Mouse (Mus musculus): Measurements from ENCODE around the gene Gm21897. TPM values are rescaled to one million over a fixed set of nuclear protein-coding genes. Genes with fewer than 3 reads are reported as not detected.
"Not testable (repeated sequence)": the region's sequence is repeated elsewhere in the genome, so short reads cannot be mapped to it uniquely, and the experiment has no call there.

Gene Gm21897
- polyA plus RNA-seq (2012; rRNA removed): not detected in 2 replicates

- not testable (repeated sequence) for H3K36me3 ChIP-seq (ENCODE audit: control insufficient read depth, insufficient read depth, low read length); H3K27ac ChIP-seq (ENCODE audit: control insufficient read depth, insufficient read depth, low read length); H3K4me3 ChIP-seq (ENCODE audit: control insufficient read depth, insufficient read depth, low read length); DNase-seq; H3K27me3 ChIP-seq (ENCODE audit: control insufficient read depth, insufficient read depth, low read length); H3K4me1 ChIP-seq (replicated peaks; ENCODE audit: control insufficient read depth, insufficient read depth, low read length)
- WGBS: no CpG with 5 or more reads among the region's 4 CpGs
Observed at GRCm38 (mm10) chr16:15317158-15317557, at the start of gene Gm21897. Gene Gm21897 (plus strand): TSS chr16:15317458.

GRCm38 (mm10) chr16:15272291-15272690 lies 45.0 kb upstream of the Gm21897 start:
- no peaks in the 10 kb centered on the region for H3K27me3 ChIP-seq (ENCODE audit: control insufficient read depth, insufficient read depth, low read length)
- no peak for DNase-seq
- WGBS: 84% methylated on average over 1 of the region's 1 CpGs
- H3K36me3 ChIP-seq (ENCODE audit: control insufficient read depth, insufficient read depth, low read length): no peaks in the 10 kb centered on the region
- H3K4me1 ChIP-seq (replicated peaks; ENCODE audit: control insufficient read depth, insufficient read depth, low read length): no peaks in the 10 kb centered on the region
- TF ChIP-seq CTCF (IDR thresholded peaks at IDR 0.05; ENCODE audit: borderline replicate concordance, control insufficient read depth, extremely low read depth, insufficient read depth, low read length, poor library complexity) (no peak), POLR2A (IDR thresholded peaks at IDR 0.05; ENCODE audit: control insufficient read depth, extremely low read depth, insufficient read depth, low read length, poor library complexity) (no peak)
- H3K4me3 ChIP-seq (ENCODE audit: control insufficient read depth, insufficient read depth, low read length): no peak overlapping the region
- H3K27ac ChIP-seq (ENCODE audit: control insufficient read depth, insufficient read depth, low read length): no peak overlapping the region

GRCm38 (mm10) chr16:15277461-15277860 lies 39.8 kb upstream of the Gm21897 start:
- TF ChIP-seq POLR2A (IDR thresholded peaks at IDR 0.05; ENCODE audit: control insufficient read depth, extremely low read depth, insufficient read depth, low read length, poor library complexity): no peak
- H3K27me3 ChIP-seq (ENCODE audit: control insufficient read depth, insufficient read depth, low read length): no peaks in the 10 kb centered on the region
- H3K4me1 ChIP-seq (replicated peaks; ENCODE audit: control insufficient read depth, insufficient read depth, low read length): no peaks in the 10 kb centered on the region
- H3K27ac ChIP-seq (ENCODE audit: control insufficient read depth, insufficient read depth, low read length): no peak overlapping the region
- H3K4me3 ChIP-seq (ENCODE audit: control insufficient read depth, insufficient read depth, low read length): no peak overlapping the region
- no peaks in the 10 kb centered on the region for H3K36me3 ChIP-seq (ENCODE audit: control insufficient read depth, insufficient read depth, low read length)
- DNase-seq: no peak

- DNase-seq: no peak
- H3K4me1 ChIP-seq (replicated peaks; ENCODE audit: control insufficient read depth, insufficient read depth, low read length): no peaks in the 10 kb centered on the region
- H3K27ac ChIP-seq (ENCODE audit: control insufficient read depth, insufficient read depth, low read length): no peak overlapping the region
- H3K36me3 ChIP-seq (ENCODE audit: control insufficient read depth, insufficient read depth, low read length): no peaks in the 10 kb centered on the region
- TF ChIP-seq POLR2A (IDR thresholded peaks at IDR 0.05; ENCODE audit: control insufficient read depth, extremely low read depth, insufficient read depth, low read length, poor library complexity) (no peak), CTCF (IDR thresholded peaks at IDR 0.05; ENCODE audit: borderline replicate concordance, control insufficient read depth, extremely low read depth, insufficient read depth, low read length, poor library complexity) (no peak)
- 56% methylated on average over 3 of the region's 3 CpGs for WGBS
- H3K4me3 ChIP-seq (ENCODE audit: control insufficient read depth, insufficient read depth, low read length): no peak overlapping the region
- no peaks in the 10 kb centered on the region for H3K27me3 ChIP-seq (ENCODE audit: control insufficient read depth, insufficient read depth, low read length)
Observed at GRCm38 (mm10) chr16:15293041-15293440, 24.2 kb upstream of the Gm21897 start.

- Histone ChIP-seq H3K27ac (ENCODE audit: control insufficient read depth, insufficient read depth, low read length) (no peak overlapping the region), H3K4me3 (ENCODE audit: control insufficient read depth, insufficient read depth, low read length) (no peak overlapping the region), H3K27me3 (ENCODE audit: control insufficient read depth, insufficient read depth, low read length) (no peaks in the 10 kb centered on the region), H3K4me1 (replicated peaks; ENCODE audit: control insufficient read depth, insufficient read depth, low read length) (no peaks in the 10 kb centered on the region), H3K36me3 (ENCODE audit: control insufficient read depth, insufficient read depth, low read length) (no peaks in the 10 kb centered on the region)
- 81% methylated on average over 1 of the region's 1 CpGs for WGBS
- DNase-seq: no peak
- TF ChIP-seq POLR2A (IDR thresholded peaks at IDR 0.05; ENCODE audit: control insufficient read depth, extremely low read depth, insufficient read depth, low read length, poor library complexity) (no peak), CTCF (IDR thresholded peaks at IDR 0.05; ENCODE audit: borderline replicate concordance, control insufficient read depth, extremely low read depth, insufficient read depth, low read length, poor library complexity) (no peak)
Observed at GRCm38 (mm10) chr16:15294289-15294688, 23.0 kb upstream of the Gm21897 start.

- H3K4me1 ChIP-seq (replicated peaks; ENCODE audit: control insufficient read depth, insufficient read depth, low read length): no peaks in the 10 kb centered on the region
- H3K4me3 ChIP-seq (ENCODE audit: control insufficient read depth, insufficient read depth, low read length): no peak overlapping the region
- TF ChIP-seq POLR2A (IDR thresholded peaks at IDR 0.05; ENCODE audit: control insufficient read depth, extremely low read depth, insufficient read depth, low read length, poor library complexity) (no peak), CTCF (IDR thresholded peaks at IDR 0.05; ENCODE audit: borderline replicate concordance, control insufficient read depth, extremely low read depth, insufficient read depth, low read length, poor library complexity) (no peak)
- 58% methylated on average over 8 of the region's 8 CpGs for WGBS
- H3K36me3 ChIP-seq (ENCODE audit: control insufficient read depth, insufficient read depth, low read length): no peaks in the 10 kb centered on the region
- H3K27me3 ChIP-seq (ENCODE audit: control insufficient read depth, insufficient read depth, low read length): no peaks in the 10 kb centered on the region
- DNase-seq: no peak
- H3K27ac ChIP-seq (ENCODE audit: control insufficient read depth, insufficient read depth, low read length): no peak overlapping the region
Observed at GRCm38 (mm10) chr16:15294911-15295659, 22.2 kb upstream of the Gm21897 start.

- Histone ChIP-seq H3K4me3 (ENCODE audit: control insufficient read depth, insufficient read depth, low read length) (no peak overlapping the region), H3K4me1 (replicated peaks; ENCODE audit: control insufficient read depth, insufficient read depth, low read length) (no peaks in the 10 kb centered on the region), H3K36me3 (ENCODE audit: control insufficient read depth, insufficient read depth, low read length) (no peaks in the 10 kb centered on the region), H3K27ac (ENCODE audit: control insufficient read depth, insufficient read depth, low read length) (no peak overlapping the region), H3K27me3 (ENCODE audit: control insufficient read depth, insufficient read depth, low read length) (no peaks in the 10 kb centered on the region)
- DNase-seq: no peak
- TF ChIP-seq CTCF (IDR thresholded peaks at IDR 0.05; ENCODE audit: borderline replicate concordance, control insufficient read depth, extremely low read depth, insufficient read depth, low read length, poor library complexity): no peak
- no peak for TF ChIP-seq POLR2A (IDR thresholded peaks at IDR 0.05; ENCODE audit: control insufficient read depth, extremely low read depth, insufficient read depth, low read length, poor library complexity)
Observed at GRCm38 (mm10) chr16:15334526-15334925, 17.3 kb downstream of the Gm21897 start.

Data from thymus, adult 2 months (tissue).